Mouse (Mus musculus): ENCODE measurements around the gene Angptl2. TPM values are rescaled to one million over a fixed set of nuclear protein-coding genes. Genes with fewer than 3 reads are reported as not detected.

Angptl2 gene
- polyA plus RNA-seq (2012; rRNA removed): 16.0 and 27.9 TPM in 2 replicates

GRCm38 (mm10) chr2:33215700-33216509 is at the start of gene Angptl2:
Angptl2 (plus strand) TSS chr2:33216069.

Other genes with a start within 250 kb of the Angptl2 start
- 26.6 and 27.4 TPM in 2 replicates for gene Slc2a8, start 234.0 kb upstream of the Angptl2 start, polyA plus RNA-seq (2012; rRNA removed)
- gene Garnl3, start 84.4 kb upstream of the Angptl2 start, polyA plus RNA-seq (2012; rRNA removed): 26.1 and 30.0 TPM in 2 replicates
- gene Ralgps1, start 155.4 kb downstream of the Angptl2 start, polyA plus RNA-seq (2012; rRNA removed): 63.8 and 67.9 TPM in 2 replicates
- gene Zbtb34, start 215.3 kb downstream of the Angptl2 start, polyA plus RNA-seq (2012; rRNA removed): 20.0 and 23.6 TPM in 2 replicates

Data from central nervous system, embryonic 14 days (tissue).